Mouse (Mus musculus) embryonic facial prominence, embryonic 10.5 days (tissue): ENCODE results near the gene Ptpru. TPM values are rescaled to one million over a fixed set of nuclear protein-coding genes. Genes with fewer than 3 reads are reported as not detected.

ENCODE experiments used
- DNase-seq: peaks from one replicate; pipeline ENCODE4 v3.0.0-alpha.2; 2017; ENCODE audit warnings: low spot score
- H3K27ac ChIP-seq: fragments of 300-500 bp; sonication (generic); replicated peaks from 2 replicates; pipeline ENCODE4 v1.5.1; 2016; ENCODE audit warnings: mild to moderate bottlenecking
- H3K27me3 ChIP-seq: fragments of 300-500 bp; sonication (generic); replicated peaks from 2 replicates; pipeline ENCODE4 v1.6.1; 2016; ENCODE audit warnings: low read depth, mild to moderate bottlenecking; ENCODE audit not compliant: poor library complexity, severe bottlenecking
- H3K36me3 ChIP-seq: fragments of 300-500 bp; sonication (generic); replicated peaks from 2 replicates; pipeline ENCODE4 v1.6.1; 2016; ENCODE audit warnings: mild to moderate bottlenecking, moderate library complexity
- H3K4me1 ChIP-seq: fragments of 300-500 bp; sonication (generic); 2 replicates; pipeline ENCODE4 v1.6.1; 2016
- H3K4me3 ChIP-seq: fragments of 300-500 bp; sonication (generic); 2 replicates; pipeline ENCODE4 v1.5.1; 2016; ENCODE audit warnings: mild to moderate bottlenecking, moderate library complexity
- H3K9me3 ChIP-seq: fragments of 300-500 bp; sonication (generic); 2 replicates; pipeline ENCODE4 v1.6.1; 2016; ENCODE audit warnings: mild to moderate bottlenecking
- WGBS: fragments of 180-500 bp; shearing (Covaris S2); methylation state at CpG from one replicate; pipeline ENCODE4 v1.1.7; 2016; 5-methylcytosine and 5-hydroxymethylcytosine counted together
- polyA plus RNA-seq: library from polyadenylated mRNA; unstranded; fragments of >200 nt; fragmentation: Nextera tagmentation; extraction: Ambion mirVana; gene quantifications from 2 replicates; pipeline ENCODE4 v1.2.1, GENCODE M21; 2016

Gene Ptpru
- polyA plus RNA-seq, 1 experiment from 2014 or later: 21.1 TPM

DNA sequence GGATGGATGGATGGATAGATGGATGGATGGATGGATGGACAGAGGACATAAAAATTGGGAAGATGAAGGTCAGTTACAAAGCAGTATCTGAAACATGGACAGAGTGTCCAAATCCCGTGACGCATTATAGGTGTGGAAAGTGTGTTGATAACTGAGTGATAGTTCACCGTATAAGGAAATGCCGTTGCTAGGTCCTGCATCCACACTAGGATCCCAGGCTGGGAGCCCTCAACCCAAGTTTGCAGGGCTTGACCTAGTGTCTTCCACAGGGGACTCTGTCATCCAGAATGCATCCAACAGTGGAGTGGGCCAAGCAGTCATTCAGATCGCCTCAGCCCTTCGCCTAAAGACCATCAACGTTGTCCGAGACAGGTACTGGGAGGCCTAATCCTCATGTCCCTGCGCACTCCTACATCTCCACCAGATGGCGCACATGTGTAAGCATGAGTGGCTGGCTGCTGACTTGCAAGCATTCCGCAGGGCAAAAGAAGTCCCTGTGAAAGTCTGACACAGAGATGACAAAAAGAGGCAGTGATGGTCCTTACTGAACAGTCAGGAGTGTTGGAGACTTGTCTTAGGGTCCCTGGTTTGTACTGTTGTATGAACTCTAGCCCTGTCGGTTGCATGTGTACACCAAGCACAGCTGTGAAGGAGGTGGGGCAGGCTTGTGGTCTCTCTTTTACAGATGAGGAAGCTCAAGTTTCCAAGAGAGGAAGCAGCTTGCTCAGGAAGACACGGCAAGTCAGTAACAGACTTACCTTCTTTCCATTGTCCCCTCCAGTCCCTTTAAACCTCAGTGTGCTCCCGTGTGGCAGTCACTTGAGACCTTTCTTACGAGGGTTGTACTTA lies 22.6 kb upstream of the Ptpru start:
- 50% methylated on average over 15 of the region's 15 CpGs for WGBS

DNA sequence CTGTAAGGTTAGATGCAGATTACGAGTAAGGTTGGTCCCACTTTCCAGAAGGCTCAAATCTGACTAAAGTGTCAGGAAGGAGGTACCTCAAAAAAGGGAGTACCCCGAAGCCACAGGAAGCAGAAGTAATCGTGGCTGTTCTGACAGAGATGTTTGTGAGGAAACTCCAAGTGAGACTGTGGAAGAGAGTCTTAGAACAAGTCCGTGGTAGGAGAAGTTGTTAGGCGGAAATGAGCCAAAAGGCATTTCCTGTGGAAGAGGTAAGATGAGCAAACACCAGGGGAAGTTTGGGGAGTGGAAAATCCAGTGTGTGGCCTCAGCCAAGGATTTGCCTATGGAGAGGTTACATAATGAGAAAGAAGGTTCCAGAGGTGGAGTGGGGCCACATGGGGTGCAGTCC lies 16.9 kb upstream of the Ptpru start:
- H3K4me3 ChIP-seq: no peak overlapping the region
- H3K4me1 ChIP-seq: 0 out of 2 replicates have a peak, but pooled peaks cover under 1% of the 10 kb centered on the region
- no peaks in the 10 kb centered on the region for H3K9me3 ChIP-seq
- peaks cover 27% of the 10 kb centered on the region for H3K36me3 ChIP-seq
- no peaks in the 10 kb centered on the region for H3K27me3 ChIP-seq
- H3K27ac ChIP-seq: no peak overlapping the region
- 88% methylated on average over 5 of the region's 5 CpGs for WGBS
- DNase-seq: no peak

More for the DNA sequence above, 22.6 kb upstream of the Ptpru start:
- DNase-seq: peak; percentile 80
- Histone ChIP-seq H3K9me3 (no peaks in the 10 kb centered on the region), H3K27me3 (no peaks in the 10 kb centered on the region), H3K36me3 (peaks cover 80% of the 10 kb centered on the region), H3K27ac (no peak overlapping the region), H3K4me3 (no peak overlapping the region), H3K4me1 (peaks cover 7% of the 10 kb centered on the region)

- peak overlapping the region; percentile 51; the same call in 1 of the 2 replicates for H3K27ac ChIP-seq
- H3K27me3 ChIP-seq: no peaks in the 10 kb centered on the region
- H3K36me3 ChIP-seq: peaks cover 15% of the 10 kb centered on the region
- H3K4me1 ChIP-seq: peaks cover 24% of the 10 kb centered on the region
- no peak overlapping the region for H3K4me3 ChIP-seq
- DNase-seq: no peak
- H3K9me3 ChIP-seq: no peaks in the 10 kb centered on the region
- 60% methylated on average over 5 of the region's 5 CpGs for WGBS
Measured at GRCm38 (mm10) chr4:131849986-131850638, 12.0 kb upstream of the Ptpru start.

GRCm38 (mm10) chr4:131848082-131848481 lies 10.0 kb upstream of the Ptpru start:
- Histone ChIP-seq H3K27ac (peak overlapping the region; percentile 61), H3K4me1 (peaks cover 38% of the 10 kb centered on the region), H3K9me3 (no peaks in the 10 kb centered on the region), H3K4me3 (no peak overlapping the region), H3K27me3 (no peaks in the 10 kb centered on the region), H3K36me3 (peaks cover 15% of the 10 kb centered on the region)
- WGBS: 68% methylated on average over 6 of the region's 6 CpGs
- DNase-seq: peak; percentile 47

GRCm38 (mm10) chr4:131845991-131846778 lies 8.1 kb upstream of the Ptpru start:
- peaks cover 15% of the 10 kb centered on the region for H3K36me3 ChIP-seq
- H3K27me3 ChIP-seq: peaks cover 7% of the 10 kb centered on the region; the same call in 1 of the 2 replicates
- no peaks in the 10 kb centered on the region for H3K9me3 ChIP-seq
- H3K4me1 ChIP-seq: peaks cover 42% of the 10 kb centered on the region
- no peak for DNase-seq
- H3K27ac ChIP-seq: no peak overlapping the region
- no peak overlapping the region for H3K4me3 ChIP-seq
- 87% methylated on average over 8 of the region's 8 CpGs for WGBS

DNA sequence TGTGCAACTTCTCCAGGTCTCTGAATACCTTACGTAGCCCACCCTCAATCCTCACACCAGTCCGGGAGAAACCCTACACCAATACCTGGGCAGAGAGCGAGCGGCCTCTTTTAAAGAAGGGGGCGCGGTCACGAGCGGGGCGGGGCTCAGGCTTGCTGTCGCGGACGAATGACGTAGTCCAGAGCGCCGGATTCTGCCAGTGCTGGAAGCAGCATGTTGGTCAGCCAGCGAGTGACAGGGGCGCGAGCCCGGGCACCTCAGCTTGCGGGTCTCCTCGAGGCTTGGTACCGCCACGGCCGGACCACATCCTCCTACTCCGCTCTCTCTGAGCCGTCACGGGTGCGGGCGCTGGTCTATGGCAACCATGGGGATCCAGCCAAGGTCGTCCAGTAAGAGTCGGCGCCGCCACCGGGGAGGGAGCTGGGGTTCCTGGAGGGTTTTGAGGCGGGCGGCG lies 5.2 kb upstream of the Ptpru start, which contains the start of gene Mecr:
Mecr (plus strand) TSS at position 181 of the 454 bp plus-strand sequence.
- Histone ChIP-seq H3K27ac (peak within 1 kb of the TSS; percentile 82), H3K4me1 (peaks cover 41% of the 10 kb centered on the region), H3K36me3 (peaks cover 7% of the 10 kb centered on the region), H3K4me3 (peak within 1 kb of the TSS; percentile 100), H3K27me3 (peaks cover 25% of the 10 kb centered on the region), H3K9me3 (no peaks in the 10 kb centered on the region)
- DNase-seq: peak; percentile 95
- under 1% methylated on average over 37 of the region's 37 CpGs for WGBS

DNA sequence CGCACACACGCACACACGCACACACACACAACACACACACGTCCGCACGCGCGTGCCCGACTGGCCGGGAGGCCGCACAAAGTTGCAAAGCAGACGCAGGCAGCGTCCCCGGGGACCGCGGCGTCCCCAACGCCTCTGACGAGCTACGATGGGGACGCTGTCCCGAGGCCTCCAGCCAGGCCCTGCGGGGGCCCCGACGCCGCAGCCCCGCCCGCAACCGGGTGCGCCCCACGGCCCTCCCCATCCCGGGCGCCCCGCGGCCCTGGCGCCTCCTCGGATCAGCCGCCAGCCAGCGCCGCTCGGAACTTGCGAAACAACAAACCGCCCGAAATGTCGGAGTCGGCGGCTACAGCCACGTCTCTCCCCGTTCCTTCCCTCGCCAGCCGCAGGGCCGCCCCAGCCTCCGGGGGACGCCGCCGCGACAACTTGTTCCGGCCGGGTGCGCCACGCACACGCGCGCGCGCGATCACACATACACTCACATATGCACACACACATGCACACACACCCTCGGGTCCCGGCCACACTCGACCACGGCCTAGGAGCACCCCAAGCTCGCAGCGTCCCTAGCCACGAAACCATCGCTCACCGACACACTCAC lies 1.1 kb downstream of the Ptpru start:
- Histone ChIP-seq H3K4me1 (peaks cover 65% of the 10 kb centered on the region), H3K9me3 (no peaks in the 10 kb centered on the region), H3K4me3 (peak overlapping the region; percentile 82), H3K27me3 (peaks cover 63% of the 10 kb centered on the region), H3K27ac (peak overlapping the region; percentile 86), H3K36me3 (no peaks in the 10 kb centered on the region)
- DNase-seq: peak; percentile 73
- WGBS: under 1% methylated on average over 76 of the region's 76 CpGs

GRCm38 (mm10) chr4:131836351-131836881 lies 1.7 kb downstream of the Ptpru start:
- H3K4me1 ChIP-seq: peaks cover 70% of the 10 kb centered on the region
- H3K4me3 ChIP-seq: peak overlapping the region; percentile 82
- DNase-seq: peak; percentile 68
- under 1% methylated on average over 39 of the region's 39 CpGs for WGBS
- H3K9me3 ChIP-seq: no peaks in the 10 kb centered on the region
- peak overlapping the region; percentile 86 for H3K27ac ChIP-seq
- no peaks in the 10 kb centered on the region for H3K36me3 ChIP-seq
- peaks cover 58% of the 10 kb centered on the region for H3K27me3 ChIP-seq

DNA sequence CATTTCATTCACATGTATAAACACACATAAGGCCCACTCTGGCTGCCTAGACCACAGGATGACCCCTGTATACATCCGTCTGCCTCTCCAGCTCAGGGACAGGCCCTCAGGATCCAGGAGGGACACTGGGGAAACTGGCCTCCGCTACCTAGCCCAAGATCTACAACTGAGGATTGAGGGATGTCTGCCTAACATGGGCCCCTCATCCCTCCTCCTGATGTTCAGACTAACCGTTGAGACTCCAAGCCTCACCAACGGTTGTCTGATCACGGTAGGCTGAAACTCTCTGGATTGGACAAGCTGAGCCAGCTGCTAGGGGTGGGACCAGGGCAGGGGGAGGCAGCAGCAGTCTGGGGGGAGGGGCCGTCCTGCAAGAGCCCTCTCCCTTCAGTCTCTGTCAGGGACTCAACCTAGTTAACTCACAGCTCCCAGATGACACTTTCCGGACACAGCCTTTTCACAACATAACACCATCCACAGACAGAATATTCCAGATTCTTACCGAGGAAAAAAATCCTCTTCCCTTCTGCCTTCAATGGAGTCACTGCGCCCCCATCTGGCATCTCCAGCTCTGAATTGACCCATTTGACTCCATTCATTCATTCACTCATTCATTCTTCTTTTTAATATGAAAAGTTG lies 4.0 kb downstream of the Ptpru start:
- peaks cover 94% of the 10 kb centered on the region for H3K4me1 ChIP-seq
- peak overlapping the region; percentile 55; the same call in 1 of the 2 replicates for H3K27ac ChIP-seq
- no peaks in the 10 kb centered on the region for H3K9me3 ChIP-seq
- WGBS: 27% methylated on average over 9 of the region's 9 CpGs
- no peak overlapping the region for H3K4me3 ChIP-seq
- DNase-seq: peak; percentile 62
- H3K27me3 ChIP-seq: peaks cover 51% of the 10 kb centered on the region
- H3K36me3 ChIP-seq: no peaks in the 10 kb centered on the region

DNA sequence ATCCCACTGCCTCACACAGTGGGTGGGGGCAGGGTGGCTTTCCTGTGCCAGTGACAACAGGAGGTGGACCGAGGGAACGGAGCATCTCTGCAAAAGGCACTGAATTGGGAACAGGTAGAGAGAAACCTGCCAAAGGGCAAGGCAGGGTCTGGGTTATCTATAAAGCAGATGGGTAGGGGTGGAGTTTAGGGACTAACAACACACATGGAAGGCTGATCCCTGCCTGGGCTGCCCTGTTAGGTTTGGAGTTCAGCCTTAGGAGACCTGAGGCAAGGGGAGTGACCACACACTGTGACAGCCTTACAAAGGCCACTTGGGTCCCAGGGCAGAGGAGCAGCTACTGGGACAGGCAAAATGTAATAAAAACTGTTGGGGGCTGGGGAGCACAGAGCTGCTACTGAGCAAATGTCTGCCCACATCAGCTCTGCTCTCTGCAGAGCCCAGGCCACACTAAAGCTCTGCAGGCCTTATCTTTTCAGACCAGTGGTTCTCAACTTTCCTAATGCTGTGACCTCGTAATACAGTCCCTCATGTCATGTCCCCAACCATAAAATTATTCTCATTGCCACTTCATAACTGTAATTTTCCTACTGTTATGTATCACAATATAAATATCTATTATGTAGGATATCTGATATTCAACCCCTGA lies 5.2 kb downstream of the Ptpru start:
- no peak for DNase-seq
- H3K27ac ChIP-seq: no peak overlapping the region
- peaks cover 41% of the 10 kb centered on the region for H3K27me3 ChIP-seq
- H3K4me3 ChIP-seq: no peak overlapping the region
- peaks cover 95% of the 10 kb centered on the region for H3K4me1 ChIP-seq
- H3K36me3 ChIP-seq: no peaks in the 10 kb centered on the region
- H3K9me3 ChIP-seq: no peaks in the 10 kb centered on the region
- 71% methylated on average over 3 of the region's 3 CpGs for WGBS

DNA sequence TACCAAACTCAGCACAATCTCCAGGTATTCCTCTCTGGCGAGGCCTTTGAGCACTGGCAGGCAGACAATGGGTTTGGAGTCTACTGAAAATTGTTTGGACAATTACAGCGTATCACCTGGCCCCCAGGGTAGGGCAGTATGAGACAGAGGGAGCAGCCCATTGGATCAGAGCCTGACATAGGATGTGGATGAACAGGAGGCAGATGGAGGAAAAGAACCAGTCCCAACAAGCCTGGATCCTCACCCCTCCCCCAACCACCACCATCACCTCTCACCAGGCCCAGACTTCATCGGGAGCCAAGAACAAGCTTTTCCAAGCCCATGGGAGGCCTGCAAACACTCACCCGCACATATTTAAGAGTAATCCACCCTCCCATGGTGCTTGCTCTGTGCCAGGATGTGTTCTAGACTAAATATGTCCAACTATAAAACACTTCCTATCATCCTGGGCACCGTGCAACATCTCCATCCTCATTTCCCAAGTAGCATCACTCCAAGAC lies 6.5 kb downstream of the Ptpru start:
- Histone ChIP-seq H3K4me3 (no peak overlapping the region), H3K4me1 (peaks cover 95% of the 10 kb centered on the region), H3K27ac (peak overlapping the region; percentile 8), H3K9me3 (no peaks in the 10 kb centered on the region), H3K36me3 (no peaks in the 10 kb centered on the region), H3K27me3 (peaks cover 28% of the 10 kb centered on the region)
- 76% methylated on average over 5 of the region's 5 CpGs for WGBS
- no peak for DNase-seq
